Mouse (Mus musculus): ENCODE measurements around the gene Mastl. TPM values are rescaled to one million over a fixed set of nuclear protein-coding genes. Genes with fewer than 3 reads are reported as not detected.

Mastl gene
- 0.45 and 0.48 TPM in 2 replicates for polyA plus RNA-seq (2012; rRNA removed)

GRCm38 (mm10) chr2:23155777-23156607 is at the start of gene Mastl, which contains the start of gene Yme1l1:
Mastl (minus strand) TSS chr2:23156024.
Yme1l1 (plus strand) TSS chr2:23156369.
- Histone ChIP-seq H3K27ac (ENCODE audit: insufficient read depth, low read length) (peak within 1 kb of the TSS; percentile 93), H3K4me3 (ENCODE audit: insufficient read depth, low read length) (peak within 1 kb of the TSS; percentile 60), H3K4me1 (ENCODE audit: control insufficient read depth, insufficient read depth, low read length) (peaks cover 5% of the 10 kb centered on the region)
- TF ChIP-seq POLR2A (IDR thresholded peaks at IDR 0.05; ENCODE audit: extremely low read depth, insufficient read depth, low read length) (peak; percentile 89), CTCF (IDR thresholded peaks at IDR 0.05; ENCODE audit: extremely low read depth, insufficient read depth, low read length) (no peak)

- no peak overlapping the region for H3K4me3 ChIP-seq (ENCODE audit: insufficient read depth, low read length)
- H3K27ac ChIP-seq (ENCODE audit: insufficient read depth, low read length): no peak overlapping the region
- TF ChIP-seq CTCF (IDR thresholded peaks at IDR 0.05; ENCODE audit: extremely low read depth, insufficient read depth, low read length) (no peak), POLR2A (IDR thresholded peaks at IDR 0.05; ENCODE audit: extremely low read depth, insufficient read depth, low read length) (no peak)
- no peaks in the 10 kb centered on the region for H3K4me1 ChIP-seq (ENCODE audit: control insufficient read depth, insufficient read depth, low read length)
Observed at GRCm38 (mm10) chr2:23202900-23203670, 47.3 kb upstream of the Mastl start.

GRCm38 (mm10) chr2:23201034-23201433 is 45.2 kb upstream of the Mastl start:
- Histone ChIP-seq H3K4me3 (ENCODE audit: insufficient read depth, low read length) (no peak overlapping the region), H3K27ac (ENCODE audit: insufficient read depth, low read length) (no peak overlapping the region), H3K4me1 (ENCODE audit: control insufficient read depth, insufficient read depth, low read length) (no peaks in the 10 kb centered on the region)
- TF ChIP-seq CTCF (IDR thresholded peaks at IDR 0.05; ENCODE audit: extremely low read depth, insufficient read depth, low read length) (no peak), POLR2A (IDR thresholded peaks at IDR 0.05; ENCODE audit: extremely low read depth, insufficient read depth, low read length) (no peak)

GRCm38 (mm10) chr2:23194366-23194765 is 38.5 kb upstream of the Mastl start:
- no peak overlapping the region for H3K27ac ChIP-seq (ENCODE audit: insufficient read depth, low read length)
- H3K4me1 ChIP-seq (ENCODE audit: control insufficient read depth, insufficient read depth, low read length): no peaks in the 10 kb centered on the region
- no peak overlapping the region for H3K4me3 ChIP-seq (ENCODE audit: insufficient read depth, low read length)
- TF ChIP-seq CTCF (IDR thresholded peaks at IDR 0.05; ENCODE audit: extremely low read depth, insufficient read depth, low read length) (no peak), POLR2A (IDR thresholded peaks at IDR 0.05; ENCODE audit: extremely low read depth, insufficient read depth, low read length) (no peak)

- Histone ChIP-seq H3K4me3 (ENCODE audit: insufficient read depth, low read length) (no peak overlapping the region), H3K4me1 (ENCODE audit: control insufficient read depth, insufficient read depth, low read length) (no peaks in the 10 kb centered on the region), H3K27ac (ENCODE audit: insufficient read depth, low read length) (no peak overlapping the region)
- TF ChIP-seq CTCF (IDR thresholded peaks at IDR 0.05; ENCODE audit: extremely low read depth, insufficient read depth, low read length) (no peak), POLR2A (IDR thresholded peaks at IDR 0.05; ENCODE audit: extremely low read depth, insufficient read depth, low read length) (no peak)
Observed at GRCm38 (mm10) chr2:23172305-23172704, 16.5 kb upstream of the Mastl start.

- no peak for TF ChIP-seq CTCF (IDR thresholded peaks at IDR 0.05; ENCODE audit: extremely low read depth, insufficient read depth, low read length)
- TF ChIP-seq POLR2A (IDR thresholded peaks at IDR 0.05; ENCODE audit: extremely low read depth, insufficient read depth, low read length): no peak
- Histone ChIP-seq H3K4me3 (ENCODE audit: insufficient read depth, low read length) (peak overlapping the region; percentile 60), H3K4me1 (ENCODE audit: control insufficient read depth, insufficient read depth, low read length) (peaks cover 5% of the 10 kb centered on the region), H3K27ac (ENCODE audit: insufficient read depth, low read length) (peak overlapping the region; percentile 10; the same call in 1 of the 2 replicates)
Observed at GRCm38 (mm10) chr2:23156608-23157081, 821 bp upstream of the Mastl start.

- Histone ChIP-seq H3K27ac (ENCODE audit: insufficient read depth, low read length) (no peak overlapping the region), H3K4me1 (ENCODE audit: control insufficient read depth, insufficient read depth, low read length) (peaks cover 5% of the 10 kb centered on the region), H3K4me3 (ENCODE audit: insufficient read depth, low read length) (peak overlapping the region; percentile 60)
- TF ChIP-seq CTCF (IDR thresholded peaks at IDR 0.05; ENCODE audit: extremely low read depth, insufficient read depth, low read length) (no peak), POLR2A (IDR thresholded peaks at IDR 0.05; ENCODE audit: extremely low read depth, insufficient read depth, low read length) (no peak)
Observed at GRCm38 (mm10) chr2:23155199-23155621, 614 bp downstream of the Mastl start.

GRCm38 (mm10) chr2:23119573-23119972 is 36.3 kb downstream of the Mastl start:
- Histone ChIP-seq H3K4me1 (ENCODE audit: control insufficient read depth, insufficient read depth, low read length) (no peaks in the 10 kb centered on the region), H3K27ac (ENCODE audit: insufficient read depth, low read length) (no peak overlapping the region), H3K4me3 (ENCODE audit: insufficient read depth, low read length) (no peak overlapping the region)
- TF ChIP-seq POLR2A (IDR thresholded peaks at IDR 0.05; ENCODE audit: extremely low read depth, insufficient read depth, low read length) (no peak), CTCF (IDR thresholded peaks at IDR 0.05; ENCODE audit: extremely low read depth, insufficient read depth, low read length) (no peak)

- no peak for TF ChIP-seq POLR2A (IDR thresholded peaks at IDR 0.05; ENCODE audit: extremely low read depth, insufficient read depth, low read length)
- no peak for TF ChIP-seq CTCF (IDR thresholded peaks at IDR 0.05; ENCODE audit: extremely low read depth, insufficient read depth, low read length)
- no peaks in the 10 kb centered on the region for H3K4me1 ChIP-seq (ENCODE audit: control insufficient read depth, insufficient read depth, low read length)
- no peak overlapping the region for H3K27ac ChIP-seq (ENCODE audit: insufficient read depth, low read length)
- H3K4me3 ChIP-seq (ENCODE audit: insufficient read depth, low read length): no peak overlapping the region
Observed at GRCm38 (mm10) chr2:23102266-23102665, 53.6 kb downstream of the Mastl start.

Measured in cortical plate, adult 2 months (tissue).